Mouse (Mus musculus) brain, adult 2 months (tissue): ENCODE measurements around the gene Zic1.
A peak's percentile ranks its signal among the peaks of the same experiment; 100 is the strongest.

Experiments used
- DNase-seq: peaks from one replicate; pipeline ENCODE4 v3.0.0; 2011; ENCODE audit warnings: low read depth, low spot score

Zic1 gene

GRCm38 (mm10) chr9:91365664-91366063 is at the start of gene Zic1:
Gene Zic1, minus strand, starts transcription at chr9:91365810.
- peak; percentile 95 for DNase-seq

- no peak for DNase-seq
These were observed 48.5 kb upstream of the Zic1 start for GRCm38 (mm10) chr9:91414007-91414661.

GRCm38 (mm10) chr9:91409771-91410170 is 44.2 kb upstream of the Zic1 start:
- no peak for DNase-seq

- DNase-seq: no peak
These were observed 40.7 kb upstream of the Zic1 start for GRCm38 (mm10) chr9:91406258-91406763.

- peak; percentile 51 for DNase-seq
These were observed 40.2 kb upstream of the Zic1 start for GRCm38 (mm10) chr9:91405753-91406178.

- peak; percentile 29 for DNase-seq
These were observed 39.5 kb upstream of the Zic1 start for GRCm38 (mm10) chr9:91404905-91405752.

- DNase-seq: no peak
These were observed 38.6 kb upstream of the Zic1 start for GRCm38 (mm10) chr9:91404229-91404628.

GRCm38 (mm10) chr9:91401471-91401870 is 35.9 kb upstream of the Zic1 start:
- no peak for DNase-seq

GRCm38 (mm10) chr9:91400482-91401093 is 35.0 kb upstream of the Zic1 start:
- no peak for DNase-seq

- DNase-seq: no peak
These were observed 34.4 kb upstream of the Zic1 start for GRCm38 (mm10) chr9:91399976-91400375.

- no peak for DNase-seq
These were observed 29.6 kb upstream of the Zic1 start for GRCm38 (mm10) chr9:91395066-91395772.

GRCm38 (mm10) chr9:91394211-91394646 is 28.6 kb upstream of the Zic1 start:
- DNase-seq: no peak

- no peak for DNase-seq
These were observed 27.9 kb upstream of the Zic1 start for GRCm38 (mm10) chr9:91393376-91394068.

GRCm38 (mm10) chr9:91388173-91388572 is 22.6 kb upstream of the Zic1 start:
- no peak for DNase-seq

- no peak for DNase-seq
These were observed 22.1 kb upstream of the Zic1 start for GRCm38 (mm10) chr9:91387740-91388080.

- DNase-seq: no peak
These were observed 21.5 kb upstream of the Zic1 start for GRCm38 (mm10) chr9:91386891-91387739.

- no peak for DNase-seq
These were observed 20.9 kb upstream of the Zic1 start for GRCm38 (mm10) chr9:91386502-91386890.

GRCm38 (mm10) chr9:91385561-91386430 is 20.2 kb upstream of the Zic1 start:
- DNase-seq: no peak
